Mouse (Mus musculus) myocyte (in vitro differentiated cells): ENCODE data around the gene Rbm38. TPM values are rescaled to one million over a fixed set of nuclear protein-coding genes. Genes with fewer than 3 reads are reported as not detected.

Source experiments
- H3K27me3 ChIP-seq: one replicate; pipeline ENCODE4 v1.6.1; 2011; ENCODE audit not compliant: control insufficient read depth, insufficient read depth, insufficient read length
- H3K36me3 ChIP-seq: one replicate; pipeline ENCODE4 v1.6.1; 2011; ENCODE audit not compliant: control insufficient read depth, insufficient read depth
- H3K4me2 ChIP-seq: one replicate; pipeline ENCODE4 v1.6.1; 2011; ENCODE audit warnings: low read depth, control low read depth
- H3K4me3 ChIP-seq: one replicate; pipeline ENCODE4 v1.5.1; 2011; ENCODE audit warnings: mild to moderate bottlenecking, control low read depth, moderate library complexity
- H3K79me2 ChIP-seq: one replicate; pipeline ENCODE4 v1.6.1; 2011; ENCODE audit not compliant: control insufficient read depth, insufficient read depth
- H3ac ChIP-seq: one replicate; pipeline ENCODE4 v1.6.1; 2011; ENCODE audit not compliant: control insufficient read depth, insufficient read length
- CEBPB ChIP-seq: IDR thresholded peaks from 2 replicates; pipeline ENCODE4 v1.6.1; 2011; ENCODE audit warnings: mild to moderate bottlenecking, moderate library complexity; ENCODE audit not compliant: poor library complexity, insufficient read depth, severe bottlenecking
- E2F4 ChIP-seq: IDR thresholded peaks from one replicate; pipeline ENCODE4 v1.6.1; 2011; ENCODE audit warnings: mild to moderate bottlenecking, control low read depth, moderate library complexity; ENCODE audit not compliant: insufficient read depth
- MAX ChIP-seq: IDR thresholded peaks from one replicate; pipeline ENCODE4 v1.6.1; 2011; ENCODE audit warnings: low read depth, mild to moderate bottlenecking, control low read depth
- MYOD1 ChIP-seq, 3 experiments: IDR thresholded peaks; one replicate each; pipeline ENCODE4 v1.6.1; 2011; ENCODE audit warnings: control low read depth in 2 of 3, low read depth in 2 of 3, mild to moderate bottlenecking in 2 of 3, moderate library complexity in 1 of 3; ENCODE audit not compliant: insufficient read length in 2 of 3, control insufficient read depth in 1 of 3
- MYOG ChIP-seq, 3 experiments: IDR thresholded peaks; one replicate each; pipeline ENCODE4 v1.6.1; 2011; ENCODE audit warnings: control low read depth in 2 of 3, low read depth in 2 of 3, mild to moderate bottlenecking in 2 of 3; ENCODE audit not compliant: insufficient read length in 2 of 3, control insufficient read depth in 1 of 3, insufficient read depth in 1 of 3
- POLR2A ChIP-seq: IDR thresholded peaks from one replicate; pipeline ENCODE4 v1.6.1; 2011; ENCODE audit warnings: low read depth, mild to moderate bottlenecking, control low read depth, moderate library complexity; ENCODE audit not compliant: insufficient read length
- POLR2AphosphoS2 ChIP-seq: IDR thresholded peaks from one replicate; pipeline ENCODE4 v1.6.1; 2011; ENCODE audit warnings: low read depth, control low read depth; ENCODE audit not compliant: insufficient read length
- REST ChIP-seq: IDR thresholded peaks from one replicate; pipeline ENCODE4 v1.6.1; 2011; ENCODE audit warnings: mild to moderate bottlenecking, control low read depth, moderate library complexity; ENCODE audit not compliant: insufficient read depth, insufficient read length
- SRF ChIP-seq: IDR thresholded peaks from one replicate; pipeline ENCODE4 v1.6.1; 2011; ENCODE audit warnings: low read depth; ENCODE audit not compliant: control insufficient read depth, insufficient read length
- TCF12 ChIP-seq: IDR thresholded peaks from one replicate; pipeline ENCODE4 v1.6.1; 2011; ENCODE audit warnings: mild to moderate bottlenecking, control low read depth; ENCODE audit not compliant: poor library complexity, insufficient read depth, severe bottlenecking
- TCF3 ChIP-seq: IDR thresholded peaks from one replicate; pipeline ENCODE4 v1.6.1; 2011; ENCODE audit warnings: low read depth, control low read depth; ENCODE audit not compliant: insufficient read length
- USF1 ChIP-seq: IDR thresholded peaks from one replicate; pipeline ENCODE4 v1.6.1; 2011; ENCODE audit warnings: low read depth, mild to moderate bottlenecking, control low read depth, moderate library complexity
- polyA plus RNA-seq: library from polyadenylated mRNA; unstranded; fragments of >200 nt; fragmentation: generic; extraction: Trizol; gene quantifications from one replicate; pipeline ENCODE4 v1.2.1, GENCODE M21; 2012; ENCODE audit warnings: missing spikeins

Gene Rbm38
- polyA plus RNA-seq, 1 experiment: 124 TPM

- TF ChIP-seq MYOD1 (IDR thresholded peaks at IDR 0.05; ENCODE audit: control insufficient read depth in 1 of 3, insufficient read length in 2 of 3, low read depth in 2 of 3): peak in 1 of 3 experiments; percentile 40
- peak; percentile 100 for TF ChIP-seq POLR2A
- no peak for TF ChIP-seq REST
- peak; percentile 1 for TF ChIP-seq USF1
- no peak for TF ChIP-seq CEBPB
- TF ChIP-seq POLR2AphosphoS2: peak; percentile 98
- peak; percentile 58 for TF ChIP-seq SRF
- Histone ChIP-seq H3K4me3 (peak overlapping the region; percentile 63), H3K4me2 (peak overlapping the region; percentile 88), H3K36me3 (no peaks in the 10 kb centered on the region), H3ac (peak overlapping the region; percentile 18), H3K79me2 (peaks cover 29% of the 10 kb centered on the region), H3K27me3 (no peaks in the 10 kb centered on the region)
Observed at GRCm38 (mm10) chr2:173021633-173022055, 1.3 kb downstream of the Rbm38 start.

- no peaks in the 10 kb centered on the region for H3K36me3 ChIP-seq
- peak overlapping the region; percentile 18 for H3ac ChIP-seq
- H3K27me3 ChIP-seq: no peaks in the 10 kb centered on the region
- peak overlapping the region; percentile 88 for H3K4me2 ChIP-seq
- TF ChIP-seq USF1: no peak
- no peak for TF ChIP-seq TCF3
- TF ChIP-seq MAX: no peak
- peak in 1 of 3 experiments; percentile 38 for TF ChIP-seq MYOG (IDR thresholded peaks at IDR 0.05; ENCODE audit: control insufficient read depth in 1 of 3, insufficient read depth in 1 of 3, insufficient read length in 2 of 3, low read depth in 2 of 3)
- peak in 1 of 3 experiments; percentile 64 for TF ChIP-seq MYOD1 (IDR thresholded peaks at IDR 0.05; ENCODE audit: control insufficient read depth in 1 of 3, insufficient read length in 2 of 3, low read depth in 2 of 3)
- no peak for TF ChIP-seq CEBPB
- no peak for TF ChIP-seq POLR2AphosphoS2
- no peak for TF ChIP-seq SRF
- no peak for TF ChIP-seq REST
- no peak for TF ChIP-seq E2F4
- peaks cover 29% of the 10 kb centered on the region for H3K79me2 ChIP-seq
- H3K4me3 ChIP-seq: peak overlapping the region; percentile 63
Observed at GRCm38 (mm10) chr2:173022056-173022681, 1.9 kb downstream of the Rbm38 start.

GRCm38 (mm10) chr2:173022813-173023212, 2.5 kb downstream of the Rbm38 start:
- H3K27me3 ChIP-seq: no peaks in the 10 kb centered on the region
- peak overlapping the region; percentile 63 for H3K4me3 ChIP-seq
- H3K36me3 ChIP-seq: no peaks in the 10 kb centered on the region
- H3K79me2 ChIP-seq: peaks cover 29% of the 10 kb centered on the region
- H3K4me2 ChIP-seq: peak overlapping the region; percentile 88
- H3ac ChIP-seq: peak overlapping the region; percentile 18
- TF ChIP-seq TCF3 (no peak), USF1 (no peak), CEBPB (no peak), MAX (no peak), POLR2A (no peak), E2F4 (no peak), MYOG (IDR thresholded peaks at IDR 0.05; ENCODE audit: control insufficient read depth in 1 of 3, insufficient read depth in 1 of 3, insufficient read length in 2 of 3, low read depth in 2 of 3) (no peak), POLR2AphosphoS2 (no peak), MYOD1 (IDR thresholded peaks at IDR 0.05; ENCODE audit: control insufficient read depth in 1 of 3, insufficient read length in 2 of 3, low read depth in 2 of 3) (no peak), TCF12 (no peak), REST (no peak), SRF (no peak)

GRCm38 (mm10) chr2:173023371-173023851, 3.1 kb downstream of the Rbm38 start:
- Histone ChIP-seq H3K4me2 (peak overlapping the region; percentile 88), H3K79me2 (peaks cover 29% of the 10 kb centered on the region), H3ac (peak overlapping the region; percentile 18), H3K27me3 (no peaks in the 10 kb centered on the region), H3K36me3 (no peaks in the 10 kb centered on the region), H3K4me3 (peak overlapping the region; percentile 63)
- TF ChIP-seq CEBPB (no peak), REST (no peak), POLR2AphosphoS2 (no peak), USF1 (no peak), MAX (no peak), MYOG (IDR thresholded peaks at IDR 0.05; ENCODE audit: control insufficient read depth in 1 of 3, insufficient read depth in 1 of 3, insufficient read length in 2 of 3, low read depth in 2 of 3) (no peak), SRF (no peak), TCF3 (no peak), E2F4 (no peak), POLR2A (no peak), MYOD1 (IDR thresholded peaks at IDR 0.05; ENCODE audit: control insufficient read depth in 1 of 3, insufficient read length in 2 of 3, low read depth in 2 of 3) (no peak)
